Comparison of ENCODE assay signal across 11 mouse cellular contexts in genomic region chr7:48937562-48937961, GRCm38 (mm10). TPM values are rescaled to one million over a fixed set of nuclear protein-coding genes. Genes with fewer than 3 reads are reported as not detected.
DNase-seq lines count a peak whose midpoint lies in the region; ATAC-seq and TF ChIP-seq lines count a peak whose summit lies in the region.
"Had no signal": no experiment of that assay in that cellular context is flagged by ENCODE, and none has a peak within 500 bp of the region (broad histone marks: within the 10 kb centered on the region; RNA-seq: fewer than 3 reads in every experiment).

No protein-coding gene starts in this region.

- 84% methylated on average over 11 of the region's 11 CpGs for WGBS in kidney, adult 2 months

- H3K4me3 ChIP-seq in kidney, adult 2 months (ENCODE audit: insufficient read depth, low read depth, low read length), result no peak overlapping the region
- H3K4me3 ChIP-seq: erythroblast, embryonic 14.5 days; lung, embryonic 15.5 days had no signal

- DNase-seq in kidney, adult 2 months, result peak; percentile 23
- DNase-seq in kidney, adult 18-20 months, result no peak
- peak; percentile 58 for DNase-seq in c-Kit-positive CD71-negative TER-119-negative erythroid progenitor cells, embryonic 14.5 days (ENCODE audit: low read depth)
- DNase-seq in thymus, postnatal 14 days, result peak; percentile 90
- no peak for DNase-seq in ovary, adult 18-20 months (ENCODE audit: low spot score)
- DNase-seq in urinary bladder, postnatal 25 days (ENCODE audit: low spot score), result no peak
- no peak for DNase-seq in gastrocnemius, adult 18-20 months (ENCODE audit: low spot score)
- DNase-seq: right cerebral cortex, postnatal 25 days had no signal

- no peaks in the 10 kb centered on the region for H3K4me1 ChIP-seq in kidney, adult 2 months (ENCODE audit: control insufficient read depth, insufficient read depth, low read length)
- H3K4me1 ChIP-seq: lung, embryonic 15.5 days had no signal

- H3K27me3 ChIP-seq in kidney, adult 2 months (replicated peaks; ENCODE audit: control insufficient read depth, insufficient read depth, low read length), result no peaks in the 10 kb centered on the region
- H3K27me3 ChIP-seq: lung, embryonic 15.5 days had no signal

- no peak overlapping the region for H3K27ac ChIP-seq in kidney, adult 2 months (ENCODE audit: insufficient read depth, low read depth, low read length)
- H3K27ac ChIP-seq: lung, embryonic 15.5 days had no signal

- peak; percentile 90 for ATAC-seq in megakaryocyte progenitor cell, adult 5-6 weeks (replicated peaks; ENCODE audit: poor library complexity)

- no peak for TF ChIP-seq CTCF in kidney, adult 2 months (conservative IDR thresholded peaks at IDR 0.05; ENCODE audit: insufficient read depth, insufficient read length, low read depth, low read length)

- H3K36me3 ChIP-seq in kidney, adult 2 months (ENCODE audit: control insufficient read depth, insufficient read depth, low read length), result no peaks in the 10 kb centered on the region
- H3K36me3 ChIP-seq: lung, embryonic 15.5 days had no signal

- no peak for TF ChIP-seq POLR2A in kidney, adult 2 months (IDR thresholded peaks at IDR 0.05; ENCODE audit: low read depth, low read length)

RNA-seq across cellular contexts. Expression of gene Nav2, which starts 29.0 kb away (rescaled TPM):
- polyA plus RNA-seq in kidney, adult 2 months (2012; rRNA removed), result 18.3 and 18.4 TPM in 2 replicates
- total RNA-seq in megakaryocyte progenitor cell, adult 5-6 weeks (2015), result 21.7 and 27.0 TPM in 2 replicates
- total RNA-seq in megakaryocyte progenitor cell, adult 5-6 weeks (2017), result 16.4 TPM in 2 replicates
- total RNA-seq in gastrocnemius, adult 18-20 months (2021), result 10 to 100 TPM; 35.3 to 35.4 TPM

RNA-seq across cellular contexts. Expression of gene E2f8, which starts 56.2 kb away (rescaled TPM):
- polyA plus RNA-seq in kidney, adult 2 months (2012; rRNA removed), result 0.12 and 0.28 TPM in 2 replicates
- 107 and 115 TPM in 2 replicates for total RNA-seq in megakaryocyte progenitor cell, adult 5-6 weeks (2015)
- total RNA-seq in megakaryocyte progenitor cell, adult 5-6 weeks (2017), result 29.3 and 30.6 TPM in 2 replicates
- under 1 TPM; 0.71 TPM for total RNA-seq in gastrocnemius, adult 18-20 months (2021)

Comparison
In these comparisons a context has a peak if more than half of its experiments do, and no peak if none do; other contexts are left out.
1. DNase-seq: peak in kidney, adult 2 months (single experiment), c-Kit-positive CD71-negative TER-119-negative erythroid progenitor cells, embryonic 14.5 days (single experiment) and thymus, postnatal 14 days (single experiment); none in kidney, adult 18-20 months (single experiment), ovary, adult 18-20 months (single experiment), urinary bladder, postnatal 25 days (single experiment) and gastrocnemius, adult 18-20 months (single experiment).
2. RNA of gene E2f8, which starts 56.2 kb away (total RNA-seq): 29.3 to 115 TPM in megakaryocyte progenitor cell, adult 5-6 weeks; 0.71 TPM in gastrocnemius, adult 18-20 months; every median in the first group is over 10 times any median in the second.